Mouse (Mus musculus) spleen, adult 2 months (tissue): ENCODE measurements at regions not wholly inside any gene's neighbourhood (a gene's known extent, or its start where the extent isn't known, plus 50 kb on each side); places are given as distances from the start of the nearest gene placed in this dataset.

ENCODE experiments used
- CTCF ChIP-seq: fragments of 200-500 bp; IDR thresholded peaks from 2 replicates; pipeline ENCODE4 v1.5.1; 2011; ENCODE audit warnings: mild to moderate bottlenecking, inconsistent platforms; ENCODE audit not compliant: insufficient read depth, insufficient read length, insufficient replicate concordance; ENCODE audit errors: extremely low read depth
- POLR2A ChIP-seq: fragments of 200-500 bp; IDR thresholded peaks from 2 replicates; pipeline ENCODE4 v1.6.1; 2011; ENCODE audit warnings: low read depth, low read length, inconsistent platforms

GRCm38 (mm10) chr16:78684031-78684430 lies 107.5 kb upstream of the D16Ertd472e start:
- TF ChIP-seq POLR2A (no peak), CTCF (no peak)
